ENCODE assay signal across 15 mouse cellular contexts in the genomic region with DNA sequence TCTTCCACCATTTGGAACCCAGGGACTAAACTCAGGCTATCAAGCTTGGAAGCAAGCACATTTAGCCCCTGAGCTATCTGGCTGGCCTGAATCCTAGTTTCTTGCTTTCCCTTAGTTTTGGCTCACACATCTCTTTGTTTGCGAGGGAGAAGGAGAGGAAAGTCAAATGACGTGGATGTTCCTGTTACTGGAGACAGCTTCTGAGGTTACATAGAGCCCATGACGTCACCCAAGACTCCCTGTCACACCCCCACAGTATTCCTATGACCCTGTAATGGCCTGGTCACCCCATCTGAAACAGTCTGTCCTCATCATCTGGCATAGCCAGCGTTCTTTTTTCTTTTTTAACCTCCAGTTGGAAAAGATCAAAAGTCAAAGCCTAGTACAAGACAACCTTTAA.
DNase-seq lines count a peak whose midpoint lies in the region.
"Had no signal": no experiment of that assay in that cellular context is flagged by ENCODE, and none has a peak within 500 bp of the region (broad histone marks: within the 10 kb centered on the region; RNA-seq: fewer than 3 reads in every experiment).

No protein-coding gene starts in this region.

- H3K4me3 ChIP-seq in heart, embryonic 10.5 days, result no peak overlapping the region
- H3K4me3 ChIP-seq: hindbrain, embryonic 10.5 days; lung, embryonic 15.5 days; midbrain, embryonic 10.5 days had no signal

- no peak overlapping the region for H3K27ac ChIP-seq in heart, embryonic 10.5 days
- H3K27ac ChIP-seq: hindbrain, embryonic 10.5 days; lung, embryonic 15.5 days; midbrain, embryonic 10.5 days had no signal

- 77% methylated on average over 4 of the region's 4 CpGs for WGBS in heart, embryonic 10.5 days

- DNase-seq in heart, adult 18-20 months, result peak; percentile 44 to 58
- no peak for DNase-seq in heart, embryonic 10.5 days (ENCODE audit: low spot score)
- peak; percentile 11 for DNase-seq in lung, postnatal 10 days
- no peak for DNase-seq in lung, postnatal 36 days
- DNase-seq in heart, postnatal 10 days, result peak; percentile 47 to 63
- no peak for DNase-seq in urinary bladder, postnatal 10 days (ENCODE audit: low spot score)
- DNase-seq in thymus, postnatal 25 days, result no peak
- DNase-seq: cerebellum, adult 11 months; cerebellum, postnatal 25 days; retina, postnatal 1 day; right cerebral cortex, postnatal 4 days; thymus, postnatal 36 days had no signal

- intact Hi-C loops in heart, postnatal 10 days (cut with DNase I), result no loop called here

- H3K27me3 ChIP-seq in heart, embryonic 10.5 days (ENCODE audit: insufficient read depth, poor library complexity, severe bottlenecking), result no peaks in the 10 kb centered on the region
- H3K27me3 ChIP-seq: lung, embryonic 15.5 days had no signal

- no peaks in the 10 kb centered on the region for H3K9me3 ChIP-seq in heart, embryonic 10.5 days
- H3K9me3 ChIP-seq: hindbrain, embryonic 10.5 days; lung, embryonic 15.5 days; midbrain, embryonic 10.5 days had no signal

- no peaks in the 10 kb centered on the region for H3K36me3 ChIP-seq in heart, embryonic 10.5 days
- H3K36me3 ChIP-seq: hindbrain, embryonic 10.5 days; lung, embryonic 15.5 days; midbrain, embryonic 10.5 days had no signal

- 0 out of 2 replicates have a peak, but pooled peaks cover 4% of the 10 kb centered on the region for H3K4me1 ChIP-seq in heart, embryonic 10.5 days

Comparison
In these comparisons a context has a peak if more than half of its experiments do, and no peak if none do; other contexts are left out.
1. DNase-seq: peak in heart, adult 18-20 months (2 of 2), lung, postnatal 10 days (single experiment) and heart, postnatal 10 days (2 of 2); none in heart, embryonic 10.5 days (single experiment), lung, postnatal 36 days (single experiment), urinary bladder, postnatal 10 days (single experiment) and thymus, postnatal 25 days (single experiment).